Mouse (Mus musculus) ES-E14 (cell line): ENCODE measurements around the gene Tnfsf8. TPM values are rescaled to one million over a fixed set of nuclear protein-coding genes. Genes with fewer than 3 reads are reported as not detected.

Source experiments
- DNase-seq: peaks from one replicate; pipeline ENCODE4 v3.0.0-alpha.2; 2013; ENCODE audit warnings: low read depth, low spot score
- H3K27ac ChIP-seq: 2 replicates; pipeline ENCODE4 v1.5.1; 2012; ENCODE audit warnings: low read depth, mild to moderate bottlenecking, low read length, moderate library complexity, mixed read lengths; ENCODE audit not compliant: poor library complexity, insufficient read depth, severe bottlenecking
- H3K36me3 ChIP-seq: 2 replicates; pipeline ENCODE4 v1.6.1; 2012; ENCODE audit warnings: mild to moderate bottlenecking, low read length, moderate library complexity, mixed read lengths; ENCODE audit not compliant: control insufficient read depth, poor library complexity, insufficient read depth, severe bottlenecking
- H3K4me1 ChIP-seq, 2 experiments: fragments of 150-350 bp in 1 of 2; sonication (generic) in 1 of 2; 2 replicates each; pipeline ENCODE4 v1.6.1; 2012; ENCODE audit warnings: low read length in 2 of 2, mild to moderate bottlenecking in 1 of 2, mixed read lengths in 1 of 2; ENCODE audit not compliant: control insufficient read depth in 2 of 2, insufficient read depth in 2 of 2, poor library complexity in 1 of 2
- H3K4me3 ChIP-seq, 2 experiments: fragments of 150-350 bp in 1 of 2; sonication (generic) in 1 of 2; 2 replicates each; pipeline ENCODE4 v1.5.1; 2012; ENCODE audit warnings: low read length in 2 of 2, low read depth in 1 of 2, mild to moderate bottlenecking in 1 of 2, mixed read lengths in 1 of 2; ENCODE audit not compliant: insufficient read depth in 1 of 2, poor library complexity in 1 of 2, severe bottlenecking in 1 of 2
- H3K9ac ChIP-seq: 2 replicates; pipeline ENCODE4 v1.6.1; 2012; ENCODE audit warnings: low read depth, mild to moderate bottlenecking, low read length, mixed read lengths; ENCODE audit not compliant: poor library complexity, insufficient read depth, severe bottlenecking
- H3K9me3 ChIP-seq: fragments of 150-350 bp; sonication (generic); 2 replicates; pipeline ENCODE4 v1.6.1; 2012; ENCODE audit warnings: low read depth, mild to moderate bottlenecking, low read length; ENCODE audit not compliant: control insufficient read depth, insufficient read depth
- CHD2 ChIP-seq: IDR thresholded peaks from 2 replicates; pipeline ENCODE4 v1.6.1; 2014; ENCODE audit warnings: mild to moderate bottlenecking, low read depth, low read length, inconsistent platforms
- HCFC1 ChIP-seq: IDR thresholded peaks from 2 replicates; pipeline ENCODE4 v1.6.1; 2012; ENCODE audit warnings: low read length, inconsistent platforms, borderline replicate concordance; ENCODE audit not compliant: insufficient read depth
- MAFK ChIP-seq: IDR thresholded peaks from 2 replicates; pipeline ENCODE4 v1.6.1; 2014; ENCODE audit warnings: mild to moderate bottlenecking, low read depth, low read length, inconsistent platforms; ENCODE audit not compliant: insufficient read depth
- ZC3H11A ChIP-seq: IDR thresholded peaks from 2 replicates; pipeline ENCODE4 v1.6.1; 2012; ENCODE audit warnings: low read depth, mild to moderate bottlenecking, inconsistent platforms, low read length, borderline replicate concordance
- ZNF384 ChIP-seq: IDR thresholded peaks from 2 replicates; pipeline ENCODE4 v1.6.1; 2012; ENCODE audit warnings: low read depth, low read length, inconsistent platforms
- in situ Hi-C, 2 experiments: fragments of 600-800 bp; cut with MboI; formaldehyde crosslinking; loops; one replicate each; pipeline ENCODE4 v1.15.1; 2025; ENCODE audit warnings: low sequenced_read_pairs in 2 of 2, inconsistent platforms in 1 of 2; ENCODE audit not compliant: unreplicated experiment in 2 of 2
- total RNA-seq: library from RNA; depleted of rRNA; stranded (reverse); fragments of 300-350 nt; gene quantifications from 2 replicates; pipeline ENCODE4 v1.2.3, GENCODE M21; 2012

The Tnfsf8 gene
- total RNA-seq, 1 experiment, result 0.04 TPM

- H3K36me3 ChIP-seq, result no peaks in the 10 kb centered on the region
- no peak for DNase-seq
- no peak for TF ChIP-seq HCFC1
- TF ChIP-seq CHD2, result no peak
- no peak for TF ChIP-seq MAFK
- TF ChIP-seq ZC3H11A, result no peak
- H3K4me1 ChIP-seq, result no peaks in the 10 kb centered on the region
- no peaks in the 10 kb centered on the region for H3K9me3 ChIP-seq
- H3K9ac ChIP-seq, result no peak overlapping the region
- in situ Hi-C loops, result no loop called here
- no peak overlapping the region for H3K4me3 ChIP-seq
- no peak overlapping the region for H3K27ac ChIP-seq
Measured at GRCm38 (mm10) chr4:63858646-63859224, 2.4 kb downstream of the Tnfsf8 start.

- no peak for TF ChIP-seq HCFC1
- no peak for TF ChIP-seq ZNF384
- TF ChIP-seq MAFK, result no peak
- no peak for TF ChIP-seq ZC3H11A
- Histone ChIP-seq H3K9ac (no peak overlapping the region), H3K9me3 (no peaks in the 10 kb centered on the region), H3K36me3 (no peaks in the 10 kb centered on the region), H3K4me1 (no peaks in the 10 kb centered on the region), H3K27ac (no peak overlapping the region), H3K4me3 (no peak overlapping the region)
- no peak for DNase-seq
- in situ Hi-C loops, result no loop called here
Measured at GRCm38 (mm10) chr4:63856764-63857163, 4.4 kb downstream of the Tnfsf8 start.

GRCm38 (mm10) chr4:63853782-63854386 lies 7.3 kb downstream of the Tnfsf8 start:
- H3K36me3 ChIP-seq, result no peaks in the 10 kb centered on the region

GRCm38 (mm10) chr4:63850082-63850481 lies 11.1 kb downstream of the Tnfsf8 start:
- Histone ChIP-seq H3K27ac (no peak overlapping the region), H3K4me3 (no peak overlapping the region), H3K36me3 (no peaks in the 10 kb centered on the region), H3K9me3 (no peaks in the 10 kb centered on the region), H3K4me1 (no peaks in the 10 kb centered on the region), H3K9ac (no peak overlapping the region)
- in situ Hi-C loops, result no loop called here
- no peak for TF ChIP-seq MAFK
- no peak for TF ChIP-seq HCFC1
- no peak for TF ChIP-seq ZNF384
- TF ChIP-seq CHD2, result no peak
- no peak for TF ChIP-seq ZC3H11A
- no peak for DNase-seq

More at GRCm38 (mm10) chr4:63853782-63854386, 7.3 kb downstream of the Tnfsf8 start:
- no peak for TF ChIP-seq HCFC1
- no peak for TF ChIP-seq ZC3H11A
- TF ChIP-seq CHD2, result no peak
- no peak for TF ChIP-seq MAFK
- no peak for TF ChIP-seq ZNF384
- H3K4me3 ChIP-seq, result no peak overlapping the region
- H3K27ac ChIP-seq, result no peak overlapping the region
- no peaks in the 10 kb centered on the region for H3K4me1 ChIP-seq
- DNase-seq, result no peak
- no peak overlapping the region for H3K9ac ChIP-seq
- in situ Hi-C loops, result no loop called here
- no peaks in the 10 kb centered on the region for H3K9me3 ChIP-seq
